Mouse (Mus musculus) hindbrain, embryonic 14.5 days (tissue): ENCODE measurements around the gene Tspyl4. TPM values are rescaled to one million over a fixed set of nuclear protein-coding genes. Genes with fewer than 3 reads are reported as not detected.
"Not testable (repeated sequence)": the region's sequence is repeated elsewhere in the genome, so short reads cannot be mapped to it uniquely, and the experiment has no call there.

Source experiments
- ATAC-seq: fragments of 200-750 bp; cut with Nextera tagmentation; 2 replicates; pipeline ENCODE4 v1.8.0; 2017; ENCODE audit warnings: moderate number of reproducible peaks, mild to moderate bottlenecking, moderate TSS enrichment, moderate library complexity; ENCODE audit not compliant: low FRiP score
- DNase-seq: peaks from one replicate; pipeline ENCODE4 v3.0.0-alpha.2; 2015; ENCODE audit warnings: low spot score
- H3K27ac ChIP-seq: fragments of 300-500 bp; sonication (generic); 2 replicates; pipeline ENCODE4 v1.5.1; 2014; ENCODE audit warnings: mild to moderate bottlenecking, moderate library complexity
- H3K27me3 ChIP-seq: fragments of 300-500 bp; sonication (generic); 2 replicates; pipeline ENCODE4 v1.6.1; 2014; ENCODE audit warnings: mild to moderate bottlenecking, low read length, mixed read lengths; ENCODE audit not compliant: control insufficient read depth, insufficient read depth
- H3K36me3 ChIP-seq: fragments of 300-500 bp; sonication (generic); replicated peaks from 2 replicates; pipeline ENCODE4 v1.6.1; 2014; ENCODE audit not compliant: control insufficient read depth, insufficient read depth
- H3K4me1 ChIP-seq: fragments of 300-500 bp; sonication (generic); replicated peaks from 2 replicates; pipeline ENCODE4 v1.6.1; 2014; ENCODE audit warnings: antibody characterized with exemption, low read length, mixed read lengths; ENCODE audit not compliant: control insufficient read depth, insufficient read depth
- H3K4me2 ChIP-seq: fragments of 300-500 bp; sonication (generic); replicated peaks from 2 replicates; pipeline ENCODE4 v1.6.1; 2014; ENCODE audit warnings: mild to moderate bottlenecking, moderate library complexity
- H3K4me3 ChIP-seq: fragments of 300-500 bp; sonication (generic); replicated peaks from 2 replicates; pipeline ENCODE4 v1.5.1; 2014; ENCODE audit warnings: mild to moderate bottlenecking, low read length
- H3K9ac ChIP-seq: fragments of 300-500 bp; sonication (generic); 2 replicates; pipeline ENCODE4 v1.6.1; 2014
- H3K9me3 ChIP-seq: fragments of 300-500 bp; sonication (generic); 2 replicates; pipeline ENCODE4 v1.6.1; 2016; ENCODE audit warnings: low read length; ENCODE audit not compliant: control insufficient read depth
- WGBS: fragments of 180-500 bp; shearing (Covaris S2); extraction: QIAGEN DNeasy Blood & Tissue Kit; methylation state at CpG from one replicate; pipeline ENCODE4 v1.1.7; 2014; 5-methylcytosine and 5-hydroxymethylcytosine counted together
- polyA plus RNA-seq: library from polyadenylated mRNA; unstranded; fragments of >200 nt; fragmentation: Nextera tagmentation; extraction: Ambion mirVana; gene quantifications from 2 replicates; pipeline ENCODE4 v1.2.1, GENCODE M21; 2014

Gene Tspyl4
- polyA plus RNA-seq = 167 and 184 TPM in 2 replicates

GRCm38 (mm10) chr10:34297299-34297979, at the start of gene Tspyl4:
Gene Tspyl4, plus strand, starts transcription at chr10:34297442.
- under 1% methylated on average over 38 of the region's 38 CpGs for WGBS
- Histone ChIP-seq H3K36me3 (0 out of 2 replicates have a peak, but pooled peaks cover 3% of the 10 kb centered on the region), H3K4me3 (peak within 1 kb of the TSS; percentile 74), H3K4me2 (peak within 1 kb of the TSS; percentile 93), H3K9me3 (no peaks in the 10 kb centered on the region), H3K4me1 (peaks cover 37% of the 10 kb centered on the region), H3K27ac (peak within 1 kb of the TSS; percentile 99), H3K9ac (peak within 1 kb of the TSS; percentile 91), H3K27me3 (no peaks in the 10 kb centered on the region)
- peak; percentile 98 for ATAC-seq
- peak; percentile 98 for DNase-seq

- no peaks in the 10 kb centered on the region for H3K9me3 ChIP-seq
- no peak for DNase-seq
- H3K4me2 ChIP-seq = no peak overlapping the region
- no peaks in the 10 kb centered on the region for H3K36me3 ChIP-seq
- no peak for ATAC-seq
- no peaks in the 10 kb centered on the region for H3K27me3 ChIP-seq
- no peaks in the 10 kb centered on the region; the same call in 1 of the 2 replicates for H3K4me1 ChIP-seq
- no peak overlapping the region for H3K9ac ChIP-seq
- H3K4me3 ChIP-seq = no peak overlapping the region
- no peak overlapping the region for H3K27ac ChIP-seq
- WGBS = 34% methylated on average over 3 of the region's 3 CpGs
Measured at GRCm38 (mm10) chr10:34247757-34248156, 49.5 kb upstream of the Tspyl4 start.

- ATAC-seq (no peak), DNase-seq (no peak)
- Histone ChIP-seq H3K4me2 (no peak overlapping the region), H3K27ac (no peak overlapping the region), H3K36me3 (no peaks in the 10 kb centered on the region), H3K4me3 (no peak overlapping the region), H3K4me1 (no peaks in the 10 kb centered on the region; the same call in 1 of the 2 replicates), H3K27me3 (no peaks in the 10 kb centered on the region), H3K9ac (no peak overlapping the region), H3K9me3 (no peaks in the 10 kb centered on the region)
- WGBS = 40% methylated on average over 2 of the region's 2 CpGs
Measured at GRCm38 (mm10) chr10:34249594-34249993, 47.6 kb upstream of the Tspyl4 start.

GRCm38 (mm10) chr10:34252833-34253232, 44.4 kb upstream of the Tspyl4 start:
- not testable (repeated sequence) for H3K9me3 ChIP-seq, H3K4me3 ChIP-seq, H3K9ac ChIP-seq, H3K36me3 ChIP-seq, H3K27ac ChIP-seq, ATAC-seq, H3K4me1 ChIP-seq, H3K4me2 ChIP-seq, DNase-seq, H3K27me3 ChIP-seq
- 87% methylated on average over 9 of the region's 9 CpGs for WGBS

- Histone ChIP-seq H3K4me3 (no peak overlapping the region), H3K4me1 (no peaks in the 10 kb centered on the region), H3K9me3 (no peaks in the 10 kb centered on the region), H3K27me3 (no peaks in the 10 kb centered on the region), H3K36me3 (no peaks in the 10 kb centered on the region), H3K4me2 (no peak overlapping the region), H3K9ac (no peak overlapping the region), H3K27ac (no peak overlapping the region)
- DNase-seq (no peak), ATAC-seq (no peak)
- 89% methylated on average over 4 of the region's 4 CpGs for WGBS
Measured at GRCm38 (mm10) chr10:34265106-34265505, 32.1 kb upstream of the Tspyl4 start.

GRCm38 (mm10) chr10:34267312-34268070, 29.8 kb upstream of the Tspyl4 start:
- H3K36me3 ChIP-seq = no peaks in the 10 kb centered on the region
- no peak overlapping the region for H3K4me3 ChIP-seq
- no peaks in the 10 kb centered on the region for H3K4me1 ChIP-seq
- H3K27me3 ChIP-seq = no peaks in the 10 kb centered on the region
- DNase-seq (no peak), ATAC-seq (no peak)
- WGBS = 77% methylated on average over 5 of the region's 5 CpGs
- H3K9me3 ChIP-seq = no peaks in the 10 kb centered on the region
- H3K4me2 ChIP-seq = no peak overlapping the region
- H3K27ac ChIP-seq = no peak overlapping the region
- no peak overlapping the region for H3K9ac ChIP-seq

GRCm38 (mm10) chr10:34271681-34272080, 25.6 kb upstream of the Tspyl4 start:
- Histone ChIP-seq H3K4me1 (no peaks in the 10 kb centered on the region), H3K9ac (no peak overlapping the region), H3K9me3 (no peaks in the 10 kb centered on the region), H3K27ac (no peak overlapping the region), H3K27me3 (no peaks in the 10 kb centered on the region), H3K4me3 (no peak overlapping the region), H3K4me2 (no peak overlapping the region), H3K36me3 (no peaks in the 10 kb centered on the region)
- WGBS = 55% methylated on average over 7 of the region's 7 CpGs
- DNase-seq = peak; percentile 46
- ATAC-seq = no peak

GRCm38 (mm10) chr10:34280591-34281175, 16.6 kb upstream of the Tspyl4 start:
- Histone ChIP-seq H3K4me2 (peak overlapping the region; percentile 81), H3K4me3 (peak overlapping the region; percentile 88), H3K9ac (peak overlapping the region; percentile 24; the same call in 1 of the 2 replicates), H3K27ac (0 out of 2 replicates have a peak overlapping the region, but pooled peaks have one; percentile 6), H3K27me3 (no peaks in the 10 kb centered on the region), H3K9me3 (no peaks in the 10 kb centered on the region), H3K36me3 (0 out of 2 replicates have a peak, but pooled peaks cover 3% of the 10 kb centered on the region), H3K4me1 (peaks cover 21% of the 10 kb centered on the region)
- WGBS = 27% methylated on average over 13 of the region's 13 CpGs
- DNase-seq (peak; percentile 91), ATAC-seq (peak; percentile 7; the same call in 1 of the 2 replicates)
